Mouse (Mus musculus) CH12.LX (cell line): ENCODE data around the gene Dab1. TPM values are rescaled to one million over a fixed set of nuclear protein-coding genes. Genes with fewer than 3 reads are reported as not detected.

Experiments
- DNase-seq: peaks from one replicate; pipeline ENCODE4 v3.0.0-alpha.2; 2013; ENCODE audit errors: extremely low read depth
- H3K27ac ChIP-seq: 2 replicates; pipeline ENCODE4 v1.5.1; 2012; ENCODE audit warnings: low read depth, mild to moderate bottlenecking, control low read depth, moderate library complexity; ENCODE audit not compliant: insufficient read depth
- H3K27me3 ChIP-seq: replicated peaks from 2 replicates; pipeline ENCODE3; 2012; ENCODE audit warnings: inconsistent platforms
- H3K36me3 ChIP-seq, 2 experiments: replicated peaks in 1 of 2; 2 replicates each; pipeline versions ENCODE3 to v1.6.1; 2012; ENCODE audit warnings: inconsistent platforms in 1 of 2, low read length in 1 of 2, mild to moderate bottlenecking in 1 of 2, mixed read lengths in 1 of 2, moderate library complexity in 1 of 2; ENCODE audit not compliant: control insufficient read depth in 1 of 2, insufficient read depth in 1 of 2
- H3K4me1 ChIP-seq, 2 experiments: 2 replicates each; pipeline ENCODE4 v1.6.1; 2012; ENCODE audit warnings: inconsistent platforms in 1 of 2, moderate library complexity in 1 of 2; ENCODE audit not compliant: insufficient read depth in 2 of 2, control insufficient read depth in 1 of 2
- H3K4me2 ChIP-seq: 2 replicates; pipeline ENCODE4 v1.6.1; 2012; ENCODE audit warnings: low read depth, mild to moderate bottlenecking, control low read depth; ENCODE audit not compliant: poor library complexity, insufficient read depth, severe bottlenecking
- H3K4me3 ChIP-seq, 3 experiments: fragments of 150-350 bp in 1 of 3; sonication (generic) in 1 of 3; replicated peaks in 1 of 3; 2 replicates each; pipeline versions ENCODE3 to v1.5.1; 2011 to 2012; ENCODE audit warnings: low read depth in 2 of 3, low read length in 2 of 3, mild to moderate bottlenecking in 2 of 3, moderate library complexity in 2 of 3, control low read depth in 1 of 3, improper control_type of control experiment in 1 of 3, inconsistent platforms in 1 of 3, mixed read lengths in 1 of 3; ENCODE audit not compliant: poor library complexity in 1 of 3
- H3K79me2 ChIP-seq: replicated peaks from 2 replicates; pipeline ENCODE4 v1.6.1; 2012; ENCODE audit warnings: mild to moderate bottlenecking, moderate library complexity; ENCODE audit not compliant: control insufficient read depth, poor library complexity, insufficient read depth, severe bottlenecking; ENCODE audit errors: extremely low read depth
- H3K9ac ChIP-seq: 2 replicates; pipeline ENCODE4 v1.6.1; 2012; ENCODE audit warnings: low read depth, mild to moderate bottlenecking, control low read depth, moderate library complexity; ENCODE audit not compliant: insufficient read depth
- H3K9me3 ChIP-seq: replicated peaks from 2 replicates; pipeline ENCODE3; 2012; ENCODE audit warnings: low read length, inconsistent platforms, mixed read lengths
- BHLHE40 ChIP-seq: IDR thresholded peaks from 2 replicates; pipeline ENCODE4 v1.6.1; 2011; ENCODE audit warnings: mild to moderate bottlenecking, low read depth, low read length, improper control_type of control experiment
- CHD1 ChIP-seq: IDR thresholded peaks from 2 replicates; pipeline ENCODE4 v1.6.1; 2012; ENCODE audit warnings: low read depth, low read length, improper control_type of control experiment, inconsistent platforms
- E2F4 ChIP-seq: IDR thresholded peaks from 2 replicates; pipeline ENCODE4 v1.6.1; 2011; ENCODE audit warnings: low read depth, low read length, improper control_type of control experiment; ENCODE audit not compliant: insufficient replicate concordance
- ELF1 ChIP-seq: IDR thresholded peaks from 2 replicates; pipeline ENCODE4 v1.6.1; 2014; ENCODE audit warnings: low read depth, mild to moderate bottlenecking, inconsistent platforms, low read length, improper control_type of control experiment
- EP300 ChIP-seq: IDR thresholded peaks from 2 replicates; pipeline ENCODE4 v1.6.1; 2011; ENCODE audit warnings: low read length, improper control_type of control experiment
- HCFC1 ChIP-seq: IDR thresholded peaks from 2 replicates; pipeline ENCODE4 v1.6.1; 2012; ENCODE audit warnings: low read depth, mild to moderate bottlenecking, inconsistent platforms, low read length, improper control_type of control experiment
- MXI1 ChIP-seq: IDR thresholded peaks from 2 replicates; pipeline ENCODE4 v1.6.1; 2011; ENCODE audit warnings: mild to moderate bottlenecking, low read depth, low read length, improper control_type of control experiment
- NRF1 ChIP-seq: IDR thresholded peaks from 2 replicates; pipeline ENCODE4 v1.6.1; 2014; ENCODE audit warnings: low read depth, mild to moderate bottlenecking, inconsistent platforms, low read length, improper control_type of control experiment, moderate library complexity
- POLR2A ChIP-seq: IDR thresholded peaks from 2 replicates; pipeline ENCODE4 v1.6.1; 2011; ENCODE audit warnings: low read depth, mild to moderate bottlenecking, improper control_type of control experiment, low read length
- SIN3A ChIP-seq: IDR thresholded peaks from 2 replicates; pipeline ENCODE4 v1.6.1; 2012; ENCODE audit warnings: low read length, improper control_type of control experiment, inconsistent platforms
- TBP ChIP-seq: conservative IDR thresholded peaks from 2 replicates; pipeline ENCODE4 v1.6.1; 2011; ENCODE audit warnings: low read depth, low read length, improper control_type of control experiment
- TCF12 ChIP-seq: IDR thresholded peaks from 2 replicates; pipeline ENCODE4 v1.6.1; 2014; ENCODE audit warnings: low read depth, mild to moderate bottlenecking, inconsistent platforms, low read length, improper control_type of control experiment
- USF2 ChIP-seq: conservative IDR thresholded peaks from 2 replicates; pipeline ENCODE4 v1.6.1; 2011; ENCODE audit warnings: low read depth, low read length, improper control_type of control experiment
- ZC3H11A ChIP-seq: IDR thresholded peaks from 2 replicates; pipeline ENCODE4 v1.6.1; 2012; ENCODE audit warnings: low read depth, mild to moderate bottlenecking, inconsistent platforms, low read length, improper control_type of control experiment
- ZKSCAN1 ChIP-seq: IDR thresholded peaks from 2 replicates; pipeline ENCODE4 v1.6.1; 2012; ENCODE audit warnings: low read depth, inconsistent platforms, low read length, improper control_type of control experiment, borderline replicate concordance
- ZMIZ1 ChIP-seq: IDR thresholded peaks from 2 replicates; pipeline ENCODE4 v1.6.1; 2012; ENCODE audit warnings: low read depth, mild to moderate bottlenecking, inconsistent platforms, low read length, improper control_type of control experiment
- dilution Hi-C: fragments of 300-500 bp; cut with MboI; formaldehyde crosslinking; loops from 2 replicates; pipeline ENCODE4 v1.14.3; 2020; ENCODE audit warnings: low sequenced_read_pairs; ENCODE audit not compliant: extremely low pct_unique_long_range_greater_than_20kb, extremely low pct_ligation_motif_present
- in situ Hi-C: fragments of 300-500 bp; cut with MboI; formaldehyde crosslinking; loops from 3 replicates; pipeline ENCODE4 v1.14.3; 2019; ENCODE audit warnings: low sequenced_read_pairs, low pct_ligation_motif_present, low pct_unique_long_range_greater_than_20kb, mixed read lengths
- polyA plus RNA-seq: library from polyadenylated mRNA; unstranded; fragments of >175 nt; gene quantifications from 2 replicates; pipeline ENCODE4 v1.2.1, GENCODE M21; 2012; ENCODE audit warnings: low read depth; ENCODE audit not compliant: insufficient read length
- total RNA-seq, 2 experiments: library from RNA; depleted of rRNA; stranded (reverse); fragments of 300-350 nt in 1 of 2; fragments of >200 nt in 1 of 2; gene quantifications; 2 replicates each; pipeline ENCODE4 v1.2.3; 2012 to 2014

The Dab1 gene
- total and polyA plus RNA-seq, 3 experiments = not detected

DNA sequence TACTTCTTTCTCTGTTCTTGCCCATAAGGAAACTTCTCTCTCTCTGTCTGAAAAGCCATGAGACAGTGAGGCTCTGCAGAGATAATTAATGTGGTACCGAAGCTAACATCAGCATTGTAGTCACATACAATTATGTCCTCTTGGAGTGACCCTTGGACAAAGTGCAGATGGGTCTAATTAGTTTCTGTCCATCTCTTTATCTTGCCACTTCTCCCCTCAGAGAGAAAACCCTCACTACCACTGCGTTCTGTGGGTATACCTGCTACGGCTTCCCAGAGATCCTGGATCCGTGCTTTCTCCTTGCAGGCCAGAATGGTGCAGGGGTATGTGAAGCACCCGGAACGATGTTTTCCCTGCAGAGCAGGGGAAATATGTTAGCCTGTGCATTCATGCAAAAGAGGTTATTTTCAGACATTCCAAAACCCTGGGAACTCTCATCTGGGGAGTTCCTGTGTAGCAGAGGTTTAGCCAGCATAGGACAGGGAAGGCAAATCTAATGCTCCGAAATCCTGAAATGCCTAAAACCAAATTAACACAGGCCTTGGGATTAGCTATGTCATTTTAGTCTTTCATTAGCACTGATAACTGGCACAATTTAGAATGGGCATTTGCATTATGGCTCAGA, 812.2 kb downstream of the Dab1 start:
- dilution Hi-C loops = no loop called here
- no peak for TF ChIP-seq POLR2A
- TF ChIP-seq E2F4 = no peak
- no peak for TF ChIP-seq ELF1
- TF ChIP-seq BHLHE40 = no peak
- no peak for TF ChIP-seq MXI1
- no peak for TF ChIP-seq TCF12
- no peak for TF ChIP-seq TBP
- no peak for TF ChIP-seq HCFC1
- no peak for TF ChIP-seq ZMIZ1
- no peak for TF ChIP-seq NRF1
- TF ChIP-seq, all 38 proteins: peak for 0
- H3K36me3 ChIP-seq = no peaks in the 10 kb centered on the region
- DNase-seq = no peak
- no peak overlapping the region for H3K27ac ChIP-seq
- H3K9me3 ChIP-seq = peaks cover 90% of the 10 kb centered on the region
- no peaks in the 10 kb centered on the region for H3K79me2 ChIP-seq
- no peaks in the 10 kb centered on the region for H3K4me1 ChIP-seq
- H3K4me3 ChIP-seq = no peak overlapping the region
- H3K27me3 ChIP-seq = no peaks in the 10 kb centered on the region
- in situ Hi-C loops = no loop called here
- H3K9ac ChIP-seq = no peak overlapping the region
- H3K4me2 ChIP-seq = no peak overlapping the region

DNA sequence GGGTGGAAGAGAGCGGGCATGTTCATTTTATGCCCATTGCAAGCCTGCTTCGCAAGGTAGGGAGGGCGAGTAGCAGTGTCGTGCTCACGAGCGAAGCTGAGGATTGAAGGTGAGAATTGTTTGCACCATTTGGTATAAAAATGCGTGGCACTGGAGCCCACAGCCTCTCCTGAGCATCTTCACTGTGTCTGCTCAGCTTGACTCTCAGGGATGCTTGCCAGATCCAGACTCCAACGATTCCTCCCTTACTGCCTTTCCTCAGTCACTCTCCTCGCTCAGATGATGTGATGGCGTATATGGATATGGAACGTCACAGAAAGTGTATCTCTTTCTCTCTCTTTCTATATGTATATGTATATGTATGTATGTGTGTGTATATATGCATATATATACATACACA, 813.0 kb downstream of the Dab1 start:
- Histone ChIP-seq H3K27me3 (no peaks in the 10 kb centered on the region), H3K27ac (no peak overlapping the region), H3K9ac (no peak overlapping the region), H3K4me2 (no peak overlapping the region), H3K4me1 (no peaks in the 10 kb centered on the region), H3K79me2 (no peaks in the 10 kb centered on the region), H3K36me3 (no peaks in the 10 kb centered on the region), H3K4me3 (no peak overlapping the region), H3K9me3 (peaks cover 91% of the 10 kb centered on the region)
- DNase-seq = no peak
- dilution Hi-C loops = no loop called here
- TF ChIP-seq EP300 = no peak
- in situ Hi-C loops = no loop called here

DNA sequence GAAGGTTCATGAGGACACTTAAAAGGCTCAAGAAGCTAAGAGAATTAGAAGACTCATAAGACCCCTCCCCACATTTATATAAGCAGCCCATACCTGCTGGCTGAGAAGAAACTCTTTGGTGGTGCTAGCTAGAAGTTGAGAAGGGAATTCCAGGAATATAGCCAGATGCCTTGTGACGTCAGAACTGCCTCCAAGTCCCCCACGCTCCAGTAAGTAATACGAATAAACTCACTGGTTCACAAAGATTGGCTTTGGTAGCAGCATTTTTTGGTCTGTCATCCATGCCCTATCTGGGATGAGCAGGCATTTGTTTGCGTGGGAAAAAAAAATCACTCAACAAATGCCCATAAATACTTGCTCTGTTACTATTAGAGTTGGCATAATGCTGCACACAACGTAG, 816.6 kb downstream of the Dab1 start:
- in situ Hi-C loops (no loop called here), dilution Hi-C loops (no loop called here)
- Histone ChIP-seq H3K4me2 (no peak overlapping the region), H3K4me1 (no peaks in the 10 kb centered on the region), H3K9ac (no peak overlapping the region), H3K27ac (no peak overlapping the region), H3K36me3 (no peaks in the 10 kb centered on the region), H3K27me3 (no peaks in the 10 kb centered on the region), H3K4me3 (no peak overlapping the region), H3K9me3 (peaks cover 83% of the 10 kb centered on the region), H3K79me2 (no peaks in the 10 kb centered on the region)
- no peak for DNase-seq
- TF ChIP-seq ZC3H11A (no peak), USF2 (no peak), CHD1 (no peak), TCF12 (no peak), SIN3A (no peak), ZKSCAN1 (no peak)
